Mouse (Mus musculus): ENCODE measurements around the gene Map3k4. TPM values are rescaled to one million over a fixed set of nuclear protein-coding genes. Genes with fewer than 3 reads are reported as not detected.
A peak's percentile ranks its signal among the peaks of the same experiment; 100 is the strongest.
"Not testable (repeated sequence)": the region's sequence is repeated elsewhere in the genome, so short reads cannot be mapped to it uniquely, and the experiment has no call there.

Gene Map3k4
- total RNA-seq, 2 experiments from 2014 or later, result 35.6 to 49.9 TPM

DNA sequence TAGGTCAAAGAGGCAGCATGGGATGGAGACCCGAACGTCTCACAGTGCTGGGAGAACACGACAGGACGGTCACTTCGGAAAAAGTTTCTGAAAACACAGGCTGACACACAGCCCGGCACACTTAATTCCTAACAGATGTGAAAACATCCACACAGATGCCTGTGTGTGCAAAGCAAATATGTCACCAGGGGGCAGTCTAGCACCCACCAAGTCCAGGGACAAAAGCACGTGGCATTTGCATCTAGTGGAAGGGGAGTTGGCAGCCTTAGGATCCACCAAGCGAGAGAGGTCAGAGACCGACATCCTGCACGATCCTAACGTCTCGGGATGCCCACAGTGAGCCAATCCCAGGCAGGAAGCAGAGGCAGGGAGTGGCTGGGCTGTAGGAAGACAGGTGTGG, 92.0 kb downstream of the Map3k4 start:
- DNase-seq (ENCODE audit: low spot score in 2 of 2), result peak in 1 of 2 experiments; percentile 57

DNA sequence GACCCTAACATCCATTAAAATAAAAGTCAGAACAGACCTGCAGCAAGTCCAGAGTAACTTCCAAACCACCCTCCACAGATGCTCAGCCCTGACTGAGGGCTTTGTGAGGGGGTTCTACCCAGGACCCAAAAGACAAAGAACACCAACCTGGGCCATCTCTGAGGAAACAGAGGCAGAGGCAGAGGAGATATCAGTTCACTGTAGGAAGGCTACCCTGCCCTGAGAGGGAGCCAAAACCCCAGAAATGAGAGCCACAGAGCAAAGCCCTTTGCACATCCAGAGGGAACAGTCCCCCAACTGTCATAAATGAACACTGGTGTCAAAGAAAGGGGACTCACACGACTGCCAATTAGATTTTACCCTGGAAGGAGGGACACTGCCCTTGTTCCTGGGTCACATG, 93.4 kb downstream of the Map3k4 start:
- peak in 1 of 2 experiments; percentile 53 for DNase-seq (ENCODE audit: low spot score in 2 of 2)

DNA sequence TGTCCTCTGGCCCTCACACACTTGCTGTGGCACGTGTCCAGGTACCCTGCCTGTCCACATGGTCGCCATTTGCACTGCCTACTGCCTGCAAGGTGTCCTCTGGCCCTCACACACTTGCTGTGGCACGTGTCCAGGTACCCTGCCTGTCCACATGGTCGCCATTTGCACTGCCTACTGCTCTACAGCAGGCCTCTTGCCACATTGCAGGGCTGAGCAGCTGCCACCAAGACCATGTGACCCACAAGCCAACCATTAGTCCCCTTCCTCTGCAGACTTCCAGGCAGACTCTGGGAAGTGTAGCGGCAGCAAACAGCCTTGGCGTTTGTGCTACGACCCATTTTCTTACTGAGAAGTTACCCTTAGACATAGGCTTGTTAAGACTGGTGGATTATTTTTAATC, 94.0 kb downstream of the Map3k4 start:
- not testable (repeated sequence) for DNase-seq (ENCODE audit: low spot score in 2 of 2)

DNA sequence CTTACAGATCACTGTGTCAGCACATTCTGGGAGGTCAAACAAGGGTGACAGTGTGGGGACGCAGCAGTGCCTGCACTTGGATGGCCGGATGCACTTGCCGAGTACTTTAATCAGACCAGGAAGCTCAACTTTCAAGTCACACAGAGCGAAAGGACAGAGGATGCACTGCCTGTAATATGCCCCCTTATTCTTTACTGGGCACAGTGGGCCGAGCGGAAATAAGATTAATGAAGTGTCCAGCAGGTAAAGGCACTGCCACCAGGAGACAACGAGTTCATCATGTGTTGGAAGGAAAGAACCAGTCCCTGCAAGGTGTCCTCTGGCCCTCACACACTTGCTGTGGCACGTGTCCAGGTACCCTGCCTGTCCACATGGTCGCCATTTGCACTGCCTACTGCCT, 94.5 kb downstream of the Map3k4 start:
- no peak for DNase-seq (ENCODE audit: low spot score in 2 of 2)

DNA sequence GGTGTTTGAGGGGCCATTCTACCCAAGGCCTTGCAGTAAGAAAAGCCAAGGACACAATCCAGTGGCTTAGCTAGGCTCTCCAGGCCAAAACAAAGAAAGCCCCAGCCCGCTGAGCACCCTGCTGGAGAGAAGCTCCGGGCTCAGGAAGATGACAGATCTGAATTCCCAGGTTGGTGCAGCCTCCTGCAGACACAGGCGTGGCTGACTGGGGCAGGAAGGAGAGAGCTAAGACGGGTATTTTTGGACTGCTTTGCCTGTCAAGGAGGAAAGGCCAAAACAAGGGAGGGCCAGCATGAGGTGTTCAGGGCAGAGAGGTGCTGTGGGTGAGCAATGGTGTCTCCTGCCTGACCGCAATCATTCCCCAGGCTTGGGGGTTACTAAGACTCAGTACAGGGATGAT, 94.9 kb downstream of the Map3k4 start:
- DNase-seq (ENCODE audit: low spot score in 2 of 2), result no peak

DNA sequence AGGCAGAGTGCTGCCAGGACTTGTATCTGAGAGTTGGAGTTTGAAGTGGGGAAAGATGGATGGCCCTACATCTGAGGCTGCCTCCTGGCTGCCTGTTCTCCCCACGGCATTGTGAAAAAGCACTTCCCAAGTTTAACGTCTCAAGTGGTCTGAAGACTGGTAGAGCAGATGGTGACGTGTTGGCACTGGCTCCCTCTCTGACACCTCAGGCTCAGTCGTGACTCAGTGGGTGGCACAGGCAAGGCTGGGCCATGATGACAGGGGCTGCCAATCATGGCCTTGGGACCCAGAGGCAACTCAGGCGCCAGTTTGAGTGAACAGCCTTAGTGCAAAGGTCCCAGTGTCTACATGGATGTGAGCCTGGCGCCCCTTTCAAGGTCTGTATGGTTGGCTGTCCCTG, 96.7 kb downstream of the Map3k4 start:
- no peak for DNase-seq (ENCODE audit: low spot score in 2 of 2)

DNA sequence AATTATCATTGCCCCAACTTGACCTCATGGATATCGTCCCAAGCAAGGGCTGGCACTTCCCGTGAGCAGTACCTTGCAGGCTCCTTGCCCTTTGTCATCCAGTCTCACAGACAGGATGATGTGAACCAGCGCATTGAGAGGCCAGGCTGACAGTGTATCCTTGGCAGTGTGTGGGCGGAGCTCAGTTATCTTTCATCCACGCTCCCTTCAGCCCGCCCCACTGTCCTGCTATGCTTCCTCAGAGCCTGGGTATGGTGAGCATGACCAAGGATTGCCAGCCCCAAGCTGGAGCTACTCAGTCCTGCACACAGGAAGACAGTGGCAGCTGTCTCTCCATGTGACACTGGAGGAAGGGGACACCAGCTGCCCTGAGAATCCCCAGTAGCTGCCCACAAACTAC, 102.4 kb downstream of the Map3k4 start:
- no peak for DNase-seq (ENCODE audit: low spot score in 2 of 2)

DNA sequence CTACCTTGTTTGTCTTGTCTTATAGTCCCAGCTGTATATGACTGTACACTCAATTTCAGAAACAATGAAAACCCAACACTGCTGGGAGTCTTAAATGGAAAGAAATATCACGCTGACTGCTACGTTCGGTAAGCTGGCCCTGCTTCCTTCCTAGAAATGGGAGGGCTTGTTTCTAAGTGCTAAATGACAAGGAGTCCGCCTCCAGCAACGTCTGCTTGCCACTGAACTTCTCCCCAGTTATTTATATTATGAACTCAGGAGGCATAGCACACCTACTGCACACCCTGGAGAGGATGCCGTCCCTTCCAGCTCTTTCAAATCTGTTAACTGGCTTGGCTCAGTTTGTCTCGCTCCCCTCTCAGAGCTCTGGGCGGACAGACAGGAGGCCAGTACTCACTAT, 105.2 kb downstream of the Map3k4 start:
- no peak for DNase-seq (ENCODE audit: low spot score in 2 of 2)

DNA sequence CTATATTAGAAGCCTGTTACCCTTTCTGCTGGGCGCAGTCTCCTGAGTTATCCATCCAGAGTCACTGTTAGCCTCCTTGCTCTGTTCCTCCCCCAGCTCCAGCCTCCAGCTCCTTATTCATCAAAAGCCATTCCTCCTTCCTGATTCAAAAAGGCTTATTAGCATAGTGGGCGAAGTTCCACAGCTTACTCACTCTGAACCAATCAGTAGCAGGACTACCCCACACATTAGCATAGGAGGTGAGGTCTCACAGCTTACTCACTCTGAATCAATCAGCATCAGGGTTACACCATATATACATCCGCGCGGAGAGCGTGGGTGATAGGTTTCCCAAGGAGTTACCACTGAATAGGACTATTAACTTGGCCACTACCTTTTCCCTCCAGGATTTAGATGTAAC, 106.3 kb downstream of the Map3k4 start:
- DNase-seq (ENCODE audit: low spot score in 2 of 2), result no peak

DNA sequence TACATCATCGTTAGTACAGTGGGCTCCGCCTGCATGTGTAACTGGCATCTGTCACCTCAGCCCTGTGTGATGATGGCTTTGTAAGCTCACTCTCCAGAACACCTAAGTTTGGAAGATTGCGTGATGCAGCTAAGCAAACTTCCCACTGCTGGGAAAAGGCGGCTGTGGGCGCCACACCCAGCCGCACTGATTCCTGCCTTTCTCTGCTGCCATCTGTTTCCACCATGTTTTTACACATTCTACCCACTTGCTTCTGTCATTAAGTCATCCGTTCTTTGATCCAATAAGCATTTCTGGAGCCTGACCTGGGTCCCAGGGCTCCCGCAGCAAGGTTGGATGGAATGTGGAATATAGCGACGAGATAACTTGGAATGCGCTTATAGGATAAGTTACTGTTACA, 106.7 kb downstream of the Map3k4 start:
- no peak for DNase-seq (ENCODE audit: low spot score in 2 of 2)

DNA sequence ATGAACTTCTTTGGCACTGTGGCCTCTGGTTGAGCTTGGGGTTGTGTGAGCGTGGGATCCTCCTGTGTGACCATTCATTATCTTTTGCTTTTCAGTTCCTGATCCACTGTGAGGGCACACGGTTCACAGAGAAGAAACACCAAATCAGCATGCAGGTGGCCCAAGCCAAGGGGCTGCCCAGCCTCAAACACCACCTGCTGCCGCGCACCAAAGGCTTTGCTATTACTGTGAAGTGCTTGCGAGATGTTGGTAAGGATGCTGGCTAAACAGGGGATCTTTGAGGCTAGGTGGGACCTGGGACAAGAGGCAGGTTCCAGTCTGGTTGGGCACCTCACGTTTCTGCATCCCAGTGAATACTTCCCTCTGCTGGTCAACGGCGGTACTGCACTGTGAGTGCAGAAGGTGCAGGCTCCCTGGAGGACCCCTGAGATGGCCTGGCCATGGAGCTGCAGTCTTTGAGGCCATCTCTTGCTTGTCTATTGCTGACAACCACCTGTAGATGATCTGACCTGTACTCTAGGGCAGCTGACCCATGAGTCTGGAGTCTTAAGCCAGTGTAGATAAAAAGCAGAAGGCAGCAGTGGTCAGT, 108.0 kb downstream of the Map3k4 start:
- DNase-seq (ENCODE audit: low spot score in 2 of 2), result peak; percentile 94 to 95

DNA sequence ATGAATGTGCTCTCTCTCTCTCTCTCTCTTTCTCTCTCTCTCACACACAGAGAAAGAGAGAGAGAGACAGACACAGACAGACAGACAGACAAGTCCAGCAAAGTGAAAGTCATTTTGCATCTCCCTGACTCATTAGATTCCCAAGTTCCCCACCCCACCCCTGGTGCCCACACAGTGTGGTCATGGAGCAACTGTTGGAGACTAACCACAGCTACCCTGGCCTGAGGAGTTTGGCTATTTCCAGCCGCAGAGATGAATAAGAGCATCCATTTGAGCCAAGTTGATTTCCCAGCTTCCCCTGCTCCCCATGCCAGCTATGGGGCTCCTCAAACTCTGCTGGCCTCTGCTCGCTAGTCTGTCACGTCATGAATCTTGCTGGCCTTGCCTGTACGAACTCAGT, 109.1 kb downstream of the Map3k4 start:
- DNase-seq (ENCODE audit: low spot score in 2 of 2), result no peak

DNA sequence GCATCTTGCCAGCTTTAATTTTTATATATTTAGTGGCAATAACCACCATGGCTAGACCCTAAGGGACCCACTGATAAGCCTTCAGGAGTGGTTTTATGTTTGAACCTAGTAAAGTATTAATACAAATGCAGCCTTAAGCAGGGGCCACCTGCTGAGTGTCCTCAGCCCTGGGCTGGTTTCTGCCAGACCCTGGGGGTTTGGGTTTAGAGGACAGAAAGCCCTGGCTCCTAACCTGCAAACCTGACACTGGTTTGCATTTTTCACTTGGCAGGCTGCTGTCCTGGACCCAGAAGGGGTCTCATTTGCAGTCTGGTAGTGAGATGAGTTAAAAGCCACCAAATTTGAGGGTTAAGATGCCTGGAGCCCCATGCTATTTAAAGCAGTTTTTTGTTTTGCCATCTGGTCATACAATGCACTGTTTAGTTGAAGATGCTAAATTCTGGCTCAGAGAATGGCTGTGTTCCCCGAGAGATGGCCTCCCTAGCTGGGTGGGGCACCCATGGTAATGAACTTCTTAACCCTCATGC, 111.5 kb downstream of the Map3k4 start:
- no peak for DNase-seq (ENCODE audit: low spot score in 2 of 2)

DNA sequence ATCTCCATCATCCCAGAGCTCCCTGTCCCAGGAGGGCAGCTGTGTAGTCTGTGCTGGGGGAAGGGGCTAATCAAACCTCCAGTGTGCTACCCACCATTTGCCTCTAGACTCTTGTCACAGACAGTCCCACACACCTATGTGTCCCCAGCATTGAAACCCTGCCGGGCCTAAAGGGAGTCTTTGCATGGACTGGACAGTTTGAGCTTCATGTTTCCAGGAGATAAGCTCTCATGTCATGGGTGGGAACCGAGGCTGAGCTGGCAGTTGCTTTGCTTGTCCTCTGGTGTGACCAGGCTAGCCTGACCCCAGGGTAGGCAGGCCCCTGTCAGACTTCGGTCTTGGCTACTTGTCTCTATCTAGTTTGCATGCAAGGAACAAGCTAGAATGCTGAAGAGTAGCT, 112.3 kb downstream of the Map3k4 start:
- DNase-seq (ENCODE audit: low spot score in 2 of 2), result no peak

DNA sequence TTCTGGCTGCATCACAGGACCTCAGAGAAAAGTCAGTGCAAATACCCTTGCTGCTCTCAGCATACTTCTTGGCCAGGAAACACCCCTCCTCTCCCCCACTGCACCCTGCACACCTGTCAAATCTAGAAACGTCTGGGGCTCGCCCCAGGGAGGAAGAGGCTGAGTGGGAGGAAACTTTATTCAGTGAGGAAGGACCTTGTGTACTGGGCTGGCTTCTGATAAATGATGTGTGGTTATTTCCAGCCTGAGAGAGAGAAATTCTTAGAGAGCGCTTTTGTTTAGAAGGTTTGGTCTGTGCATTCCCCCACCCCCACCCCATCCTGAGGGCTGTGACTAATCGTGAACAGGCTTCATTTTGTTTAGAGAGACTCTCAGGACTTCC, 112.9 kb downstream of the Map3k4 start:
- DNase-seq (ENCODE audit: low spot score in 2 of 2), result no peak

DNA sequence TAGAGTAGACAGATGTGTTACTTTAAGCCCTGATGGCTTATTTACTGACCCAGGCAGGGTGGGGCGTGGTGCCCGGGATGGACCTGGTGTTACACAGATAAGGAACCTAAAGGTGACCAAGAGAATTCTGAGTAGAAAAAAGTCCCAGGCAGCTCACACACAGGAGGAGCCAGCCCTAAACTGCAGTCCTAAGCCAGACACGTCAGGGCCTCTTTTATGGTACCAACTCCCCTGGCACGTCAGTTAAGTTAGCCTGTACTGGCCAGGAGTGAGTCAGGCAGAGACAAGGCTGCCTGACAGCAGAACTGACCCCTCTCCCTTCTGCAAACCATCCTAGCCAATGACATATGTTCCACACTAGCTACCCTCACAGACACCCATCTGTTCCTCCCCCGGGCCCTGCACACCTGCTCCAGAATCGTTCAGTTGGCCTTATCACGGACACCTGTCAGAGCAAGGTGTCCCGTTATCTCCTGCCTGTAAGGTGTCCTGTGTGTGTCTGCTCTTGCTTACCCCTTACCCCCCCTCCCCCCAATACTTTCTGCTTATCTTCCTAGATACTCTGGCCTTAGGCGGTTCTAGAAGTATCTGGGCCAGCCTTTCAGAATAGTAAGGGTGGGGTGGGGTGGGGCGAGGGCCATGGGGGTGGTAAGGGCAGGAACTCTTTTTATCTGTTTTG, 113.4 kb downstream of the Map3k4 start:
- no peak for DNase-seq (ENCODE audit: low spot score in 2 of 2)

DNA sequence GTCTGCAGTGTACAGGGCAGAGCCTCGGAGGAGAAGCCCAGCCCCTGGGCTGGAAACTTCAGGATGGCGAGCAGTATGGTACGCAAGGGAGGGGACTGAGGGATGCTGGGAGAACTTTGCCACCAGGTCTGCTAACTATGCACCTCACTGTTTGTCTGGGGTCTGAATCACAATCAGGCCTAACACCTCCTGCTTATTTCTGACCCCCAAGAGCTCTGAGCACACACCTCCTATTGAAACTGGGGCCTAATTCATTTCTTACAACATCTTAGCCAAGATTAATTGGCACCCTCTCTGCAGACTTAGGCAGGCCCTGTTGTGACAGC, 113.9 kb downstream of the Map3k4 start:
- no peak for DNase-seq (ENCODE audit: low spot score in 2 of 2)

DNA sequence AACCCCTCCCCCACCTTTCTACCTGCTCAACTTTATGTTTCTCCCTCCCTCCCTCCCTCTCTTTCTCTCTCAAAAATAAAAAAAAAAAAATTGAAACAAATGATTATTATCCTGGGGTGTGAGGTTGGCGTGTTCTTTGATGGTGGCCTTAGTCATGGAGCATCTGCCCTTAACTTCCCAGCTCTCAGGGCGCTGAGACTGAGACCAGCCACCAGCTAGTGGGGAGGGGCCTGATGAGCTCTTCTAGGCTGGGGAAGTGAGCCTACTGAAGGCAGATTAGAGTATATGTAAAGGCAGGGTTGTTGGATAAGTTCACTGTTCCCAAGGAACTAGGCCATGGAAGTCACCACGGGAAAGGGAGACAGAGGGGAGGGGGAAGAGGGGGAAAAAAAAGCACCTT, 114.3 kb downstream of the Map3k4 start:
- no peak for DNase-seq (ENCODE audit: low spot score in 2 of 2)

DNA sequence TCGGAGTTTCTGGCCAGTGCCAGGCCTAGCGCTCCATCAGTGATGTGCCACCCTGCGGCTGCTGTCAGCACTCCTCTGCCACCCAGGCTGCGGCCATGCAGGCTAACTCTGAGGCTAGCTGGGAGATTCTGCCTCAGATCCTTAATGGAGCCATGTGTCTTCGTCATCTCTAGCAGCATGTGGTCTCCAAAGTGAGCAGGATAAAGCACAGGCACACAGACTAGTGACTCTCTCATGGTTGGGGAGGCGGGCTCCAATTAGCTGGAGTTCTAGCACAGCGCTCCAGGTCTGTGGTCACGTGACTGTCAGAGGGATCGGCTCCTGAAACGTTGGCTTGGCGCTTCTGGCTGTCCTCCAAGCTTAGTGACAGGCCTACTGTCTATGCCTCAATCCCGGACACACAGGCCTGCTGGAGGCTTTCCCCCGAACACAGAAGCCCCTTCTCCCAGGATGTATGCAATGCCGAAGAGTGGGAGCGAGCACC, 115.1 kb downstream of the Map3k4 start:
- DNase-seq (ENCODE audit: low spot score in 2 of 2), result peak; percentile 59 to 63

DNA sequence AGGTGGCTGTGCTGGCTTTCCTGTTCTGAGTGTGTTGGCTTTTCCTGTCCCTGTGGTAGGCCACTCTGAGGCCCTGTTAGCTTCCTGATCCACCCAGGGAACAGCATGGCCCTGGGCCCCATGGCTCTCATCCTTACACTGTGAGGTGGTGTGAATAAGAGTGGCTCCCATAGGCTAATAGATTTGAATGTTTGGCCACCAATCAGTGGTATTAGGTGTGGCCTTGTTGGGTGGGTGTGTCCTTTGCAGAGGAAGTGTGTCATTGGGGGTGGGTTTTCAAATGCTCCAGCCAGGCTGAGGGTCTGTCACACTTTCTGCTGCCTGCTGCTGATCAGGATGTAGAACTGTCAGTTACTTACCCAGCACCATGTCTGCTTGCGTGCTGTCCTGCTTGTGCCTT, 117.5 kb downstream of the Map3k4 start:
- DNase-seq (ENCODE audit: low spot score in 2 of 2), result no peak

DNA sequence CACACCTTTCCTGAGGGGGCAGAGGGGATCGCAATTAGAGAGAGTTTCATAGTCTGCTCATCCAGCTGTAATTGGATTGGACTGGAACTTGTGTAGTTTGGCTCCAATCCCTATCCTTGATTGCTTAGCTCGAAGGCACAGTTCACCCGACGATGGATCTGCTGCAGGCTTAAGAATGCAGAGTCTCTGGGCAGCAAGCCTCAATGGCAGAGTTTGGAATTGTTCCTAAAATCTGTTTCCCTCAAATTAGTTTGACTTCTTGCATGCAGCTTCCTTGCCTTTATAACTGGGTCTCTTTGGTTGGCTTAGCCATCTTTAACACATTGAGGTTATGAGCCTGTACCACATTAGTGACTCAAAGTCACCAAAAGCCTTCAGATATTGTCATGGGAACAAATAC, 118.7 kb downstream of the Map3k4 start:
- no peak for DNase-seq (ENCODE audit: low spot score in 2 of 2)

DNA sequence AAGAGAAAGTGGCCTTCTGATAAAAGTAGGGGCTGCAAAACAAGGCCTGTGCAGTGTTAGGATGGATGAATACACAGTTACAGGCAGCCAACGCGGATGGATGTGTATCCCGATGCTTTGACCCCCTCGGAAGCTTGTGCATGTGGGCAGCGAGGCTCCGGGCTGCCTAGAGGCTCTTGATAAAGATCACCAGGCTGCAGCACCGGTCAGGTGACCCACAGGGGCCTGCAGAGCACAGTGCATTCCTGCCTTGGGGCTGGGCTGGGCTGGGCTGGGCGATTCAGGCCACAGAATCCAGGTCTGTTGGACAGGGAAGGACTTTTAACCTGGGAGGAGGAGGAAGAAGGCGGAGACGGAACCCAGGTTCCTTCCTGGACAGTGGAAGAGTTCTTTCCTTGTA, 123.0 kb downstream of the Map3k4 start:
- DNase-seq (ENCODE audit: low spot score in 2 of 2), result no peak

DNA sequence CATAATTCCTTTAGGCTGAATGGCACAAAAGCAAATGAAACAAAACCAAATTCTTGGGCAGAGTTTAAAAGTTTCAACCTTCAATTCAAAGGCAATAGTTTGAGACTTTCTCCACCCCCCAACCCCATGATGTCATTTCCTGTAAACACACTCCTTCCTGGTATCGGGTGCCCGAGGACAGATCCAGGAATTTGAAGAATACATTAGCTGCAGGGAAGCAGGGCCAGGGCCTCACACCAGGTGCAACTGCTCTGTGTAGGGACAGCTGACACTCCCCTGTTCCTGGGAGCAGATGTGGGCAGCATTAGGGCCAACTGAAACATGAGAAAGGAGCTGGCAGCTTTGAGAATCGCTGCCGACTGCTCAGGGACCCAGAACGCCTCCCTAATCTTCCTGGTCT, 123.5 kb downstream of the Map3k4 start:
- DNase-seq (ENCODE audit: low spot score in 2 of 2), result no peak

Measured in layer of hippocampus, postnatal 10 days (tissue).